Mouse (Mus musculus): ENCODE measurements around the gene Olfr1269. TPM values are rescaled to one million over a fixed set of nuclear protein-coding genes. Genes with fewer than 3 reads are reported as not detected.

The Olfr1269 gene
- not detected for total RNA-seq (2021)
- long read RNA-seq, experiment 1: 0 reads
- long read RNA-seq, experiment 2: 0 reads

DNA sequence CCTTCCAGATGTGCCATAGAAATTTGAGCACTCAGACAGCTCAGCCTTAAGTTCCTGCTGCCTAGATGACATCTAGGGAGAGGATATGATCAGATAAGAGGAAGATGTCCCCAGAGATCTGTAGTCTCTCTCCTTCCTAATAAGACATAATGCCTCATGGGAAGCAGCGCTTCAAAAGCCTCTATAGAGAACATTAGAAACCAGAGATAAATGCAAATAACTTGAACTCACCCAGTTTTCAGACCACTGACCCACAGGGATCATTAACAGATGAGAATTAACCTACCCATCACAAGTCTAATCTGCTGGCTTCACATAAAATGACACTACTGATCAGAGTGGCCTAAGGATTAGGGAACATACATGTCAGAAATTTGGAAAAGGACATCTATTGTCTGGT lies at the start of gene Olfr1269:
TSS of gene Olfr1269 (minus strand) at position 101 of the 400 bp plus-strand sequence.
- DNase-seq (ENCODE audit: low spot score in 2 of 2): no peak

DNA sequence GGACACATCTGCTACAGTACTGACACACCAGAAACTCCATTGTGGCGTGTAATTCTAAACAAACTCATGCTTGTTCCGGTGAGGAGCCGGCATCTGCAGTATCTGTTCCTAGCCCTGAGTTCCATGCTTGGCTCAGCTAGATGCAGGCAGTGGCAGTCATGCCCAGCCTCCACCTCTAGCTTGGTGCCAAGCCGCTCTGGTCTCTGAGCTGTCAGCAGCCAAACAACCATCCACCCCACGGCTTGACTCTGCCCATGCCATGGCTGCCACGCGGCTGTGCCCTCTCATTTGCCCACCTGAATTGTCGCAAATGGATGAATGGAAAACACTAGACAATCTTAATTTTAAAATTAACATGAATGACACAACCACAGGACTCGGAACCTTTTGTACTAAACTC lies 32.7 kb upstream of the Olfr1269 start:
- DNase-seq (ENCODE audit: low spot score in 2 of 2): peak in 1 of 2 experiments; percentile 1

DNA sequence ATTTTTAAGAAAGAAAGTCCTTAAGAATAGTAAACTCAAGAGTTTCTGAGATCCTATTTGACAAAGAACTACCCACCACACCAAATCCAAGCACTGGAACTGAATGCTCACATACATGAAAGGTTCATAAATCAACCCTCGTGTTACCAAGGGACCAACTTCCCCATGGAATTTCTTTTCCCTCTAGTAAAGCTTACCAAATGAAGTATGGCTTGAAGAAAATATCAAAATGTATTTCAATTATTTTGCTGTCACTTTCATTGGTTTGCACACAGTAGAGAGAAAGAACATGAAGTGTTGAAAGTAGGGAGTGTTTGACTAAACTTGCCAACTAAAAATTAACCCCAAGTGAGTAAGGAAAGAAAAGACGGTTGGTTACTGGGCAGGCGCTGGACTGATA lies 31.8 kb upstream of the Olfr1269 start, which contains the start of gene Olfr1270:
TSS of gene Olfr1270 (minus strand) at position 101 of the 400 bp plus-strand sequence.
- no peak for DNase-seq (ENCODE audit: low spot score in 2 of 2)

DNA sequence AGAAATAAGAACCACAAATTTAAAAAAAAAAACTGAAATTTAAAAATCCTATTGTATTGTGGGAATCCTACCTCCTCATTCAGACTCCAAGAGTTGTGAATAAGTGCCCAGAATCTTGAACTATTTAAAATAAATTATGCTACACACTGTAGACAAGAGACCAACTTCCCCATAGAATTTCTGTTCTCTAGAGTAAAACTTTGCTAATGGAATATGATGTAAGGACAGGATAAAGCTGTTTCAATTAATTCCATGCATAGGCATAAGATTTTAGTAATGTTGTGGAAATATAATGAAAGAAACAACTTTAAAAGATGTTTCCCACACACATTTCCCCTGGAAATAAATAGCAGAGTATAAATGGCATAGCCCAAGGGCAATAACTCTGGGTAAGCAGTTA lies 21.0 kb upstream of the Olfr1269 start, which contains the start of gene Olfr32:
TSS of gene Olfr32 (minus strand) at position 101 of the 400 bp plus-strand sequence.
- no peak for DNase-seq (ENCODE audit: low spot score in 2 of 2)

DNA sequence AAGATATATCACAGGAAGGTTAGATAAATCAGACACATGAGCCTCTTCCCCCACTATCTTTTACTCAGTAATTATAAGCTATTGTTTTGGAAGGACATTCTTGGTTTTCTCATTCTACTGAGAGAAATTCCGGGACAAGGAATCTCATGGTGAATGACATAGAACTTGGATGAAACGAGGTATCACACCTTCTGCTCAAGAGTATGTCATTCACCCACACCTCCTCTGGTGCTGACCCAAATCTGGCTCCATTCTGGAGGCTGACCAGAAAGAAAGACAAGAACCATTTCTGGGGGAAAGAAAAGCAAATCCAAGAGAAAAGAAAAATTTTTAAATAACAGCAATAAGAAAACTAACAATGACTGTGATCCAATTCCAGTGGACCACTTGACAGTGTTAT lies 51.1 kb downstream of the Olfr1269 start:
- no peak for DNase-seq (ENCODE audit: low spot score in 2 of 2)

Other genes starting within 250 kb of the Olfr1269 start
- not detected for gene Olfr1257, start 243.0 kb downstream of the Olfr1269 start, total RNA-seq (2021)
- not detected for gene Olfr1258, start 194.1 kb downstream of the Olfr1269 start, total RNA-seq (2021)
- not detected for gene Olfr1259, start 172.7 kb downstream of the Olfr1269 start, total RNA-seq (2021)
- gene Olfr1260, start 147.1 kb downstream of the Olfr1269 start, total RNA-seq (2021): not detected
- gene Olfr1261, start 130.2 kb downstream of the Olfr1269 start, total RNA-seq (2021): not detected
- not detected for gene Olfr1262, start 121.3 kb downstream of the Olfr1269 start, total RNA-seq (2021)
- gene Olfr1263, start 109.3 kb downstream of the Olfr1269 start, total RNA-seq (2021): not detected
- not detected for gene Olfr1264, start 95.8 kb downstream of the Olfr1269 start, total RNA-seq (2021)
- not detected for gene Olfr1265, start 86.1 kb downstream of the Olfr1269 start, total RNA-seq (2021)
- gene Olfr140, start 57.8 kb downstream of the Olfr1269 start, total RNA-seq (2021): not detected
- not detected for gene Olfr32, start 20.9 kb upstream of the Olfr1269 start, total RNA-seq (2021)
- not detected for gene Olfr1270, start 31.7 kb upstream of the Olfr1269 start, total RNA-seq (2021)
- gene Olfr1506, start 103.1 kb upstream of the Olfr1269 start, total RNA-seq (2021): under 1 TPM in 1 of 2 experiments, not detected in 1; 0.19 TPM
- not detected for gene Olfr142, start 136.2 kb upstream of the Olfr1269 start, total RNA-seq (2021)
- not detected for gene Olfr1271, start 149.6 kb upstream of the Olfr1269 start, total RNA-seq (2021)
- not detected for gene Olfr1272, start 171.4 kb upstream of the Olfr1269 start, total RNA-seq (2021)
- under 1 TPM in 1 of 2 experiments, not detected in 1; 0.23 TPM for gene Gm13769, start 200.8 kb upstream of the Olfr1269 start, total RNA-seq (2021)